Mouse (Mus musculus) cerebellum, adult 2 months (tissue): ENCODE measurements around the gene Hoxa7.

ENCODE experiments used
- CTCF ChIP-seq: fragments of 200-500 bp; IDR thresholded peaks from 2 replicates; pipeline ENCODE4 v1.5.1; 2011; ENCODE audit warnings: low read depth, mild to moderate bottlenecking, control low read depth, low read length, moderate library complexity, borderline replicate concordance; ENCODE audit not compliant: insufficient read depth
- POLR2A ChIP-seq: fragments of 200-500 bp; IDR thresholded peaks from 2 replicates; pipeline ENCODE4 v1.6.1; 2011; ENCODE audit warnings: low read length, control low read depth, borderline replicate concordance; ENCODE audit not compliant: insufficient read depth

GRCm38 (mm10) chr6:52244471-52245039 lies 22.9 kb upstream of the Hoxa7 start:
- no peak for TF ChIP-seq CTCF
- no peak for TF ChIP-seq POLR2A
